Mouse (Mus musculus): Measurements from ENCODE around the gene 6430571L13Rik. TPM values are rescaled to one million over a fixed set of nuclear protein-coding genes. Genes with fewer than 3 reads are reported as not detected.

The 6430571L13Rik gene
- total RNA-seq, 2 experiments from 2014 or later, result 2.5 to 3.2 TPM

GRCm38 (mm10) chr9:107338172-107338883 is 2.1 kb upstream of the 6430571L13Rik start, which contains the start of gene Hemk1:
Gene Hemk1, minus strand, starts transcription at chr9:107338350.
- DNase-seq (ENCODE audit: low spot score in 2 of 2), result peak; percentile 79 to 85

- no peak for DNase-seq (ENCODE audit: low spot score in 2 of 2)
Observed at GRCm38 (mm10) chr9:107340911-107341645, 676 bp downstream of the 6430571L13Rik start.

- no peak for DNase-seq (ENCODE audit: low spot score in 2 of 2)
Observed at GRCm38 (mm10) chr9:107342201-107342709, 1.9 kb downstream of the 6430571L13Rik start.

GRCm38 (mm10) chr9:107343146-107343943 is 2.9 kb downstream of the 6430571L13Rik start:
- DNase-seq (ENCODE audit: low spot score in 2 of 2), result no peak

GRCm38 (mm10) chr9:107344027-107344426 is 3.6 kb downstream of the 6430571L13Rik start:
- no peak for DNase-seq (ENCODE audit: low spot score in 2 of 2)

- no peak for DNase-seq (ENCODE audit: low spot score in 2 of 2)
Observed at GRCm38 (mm10) chr9:107346081-107346480, 5.7 kb downstream of the 6430571L13Rik start.

- no peak for DNase-seq (ENCODE audit: low spot score in 2 of 2)
Observed at GRCm38 (mm10) chr9:107347586-107348183, 7.3 kb downstream of the 6430571L13Rik start.

GRCm38 (mm10) chr9:107349321-107349720 is 8.9 kb downstream of the 6430571L13Rik start:
- no peak for DNase-seq (ENCODE audit: low spot score in 2 of 2)

- DNase-seq (ENCODE audit: low spot score in 2 of 2), result no peak
Observed at GRCm38 (mm10) chr9:107354826-107355225, 14.4 kb downstream of the 6430571L13Rik start.

GRCm38 (mm10) chr9:107355870-107356765 is 15.7 kb downstream of the 6430571L13Rik start:
- DNase-seq (ENCODE audit: low spot score in 2 of 2), result peak; percentile 70 to 75

- peak; percentile 92 to 94 for DNase-seq (ENCODE audit: low spot score in 2 of 2)
Observed at GRCm38 (mm10) chr9:107357651-107358050, 17.2 kb downstream of the 6430571L13Rik start.

- no peak for DNase-seq (ENCODE audit: low spot score in 2 of 2)
Observed at GRCm38 (mm10) chr9:107360989-107361388, 20.6 kb downstream of the 6430571L13Rik start.

- peak; percentile 59 to 68 for DNase-seq (ENCODE audit: low spot score in 2 of 2)
Observed at GRCm38 (mm10) chr9:107366644-107367043, 26.2 kb downstream of the 6430571L13Rik start.

- no peak for DNase-seq (ENCODE audit: low spot score in 2 of 2)
Observed at GRCm38 (mm10) chr9:107368302-107368701, 27.9 kb downstream of the 6430571L13Rik start.

- no peak for DNase-seq (ENCODE audit: low spot score in 2 of 2)
Observed at GRCm38 (mm10) chr9:107369270-107370105, 29.1 kb downstream of the 6430571L13Rik start.

- no peak for DNase-seq (ENCODE audit: low spot score in 2 of 2)
Observed at GRCm38 (mm10) chr9:107370106-107370463, 29.7 kb downstream of the 6430571L13Rik start.

- DNase-seq (ENCODE audit: low spot score in 2 of 2), result no peak
Observed at GRCm38 (mm10) chr9:107372441-107372840, 32.0 kb downstream of the 6430571L13Rik start.

- DNase-seq (ENCODE audit: low spot score in 2 of 2), result no peak
Observed at GRCm38 (mm10) chr9:107374623-107375022, 34.2 kb downstream of the 6430571L13Rik start.

- no peak for DNase-seq (ENCODE audit: low spot score in 2 of 2)
Observed at GRCm38 (mm10) chr9:107375451-107375850, 35.0 kb downstream of the 6430571L13Rik start.
